Mouse (Mus musculus) heart, embryonic 12.5 days (tissue): ENCODE results near the gene Ube3b. TPM values are rescaled to one million over a fixed set of nuclear protein-coding genes. Genes with fewer than 3 reads are reported as not detected.

Experiments used
- ATAC-seq: fragments of 200-750 bp; cut with Nextera tagmentation; 2 replicates; pipeline ENCODE4 v1.8.0; 2017; ENCODE audit warnings: moderate TSS enrichment, moderate library complexity; ENCODE audit not compliant: insufficient number of reproducible peaks, low FRiP score
- H3K27ac ChIP-seq: fragments of 300-500 bp; sonication (generic); 2 replicates; pipeline ENCODE4 v1.5.1; 2016; ENCODE audit warnings: mild to moderate bottlenecking, moderate library complexity; ENCODE audit not compliant: poor library complexity, severe bottlenecking
- H3K27me3 ChIP-seq: fragments of 300-500 bp; sonication (generic); replicated peaks from 2 replicates; pipeline ENCODE4 v1.6.1; 2016; ENCODE audit warnings: mild to moderate bottlenecking, moderate library complexity
- H3K36me3 ChIP-seq: fragments of 300-500 bp; sonication (generic); 2 replicates; pipeline ENCODE4 v1.6.1; 2016; ENCODE audit warnings: mild to moderate bottlenecking, moderate library complexity
- H3K4me1 ChIP-seq: fragments of 300-500 bp; sonication (generic); replicated peaks from 2 replicates; pipeline ENCODE4 v1.6.1; 2016; ENCODE audit warnings: mild to moderate bottlenecking
- H3K4me2 ChIP-seq: fragments of 300-500 bp; sonication (generic); 2 replicates; pipeline ENCODE4 v1.6.1; 2016; ENCODE audit warnings: mild to moderate bottlenecking, moderate library complexity
- H3K4me3 ChIP-seq: fragments of 300-500 bp; sonication (generic); 2 replicates; pipeline ENCODE4 v1.5.1; 2016; ENCODE audit warnings: mild to moderate bottlenecking
- H3K9ac ChIP-seq: fragments of 300-500 bp; sonication (generic); 2 replicates; pipeline ENCODE4 v1.6.1; 2016; ENCODE audit warnings: mild to moderate bottlenecking, moderate library complexity
- H3K9me3 ChIP-seq: fragments of 300-500 bp; sonication (generic); replicated peaks from 2 replicates; pipeline ENCODE4 v1.6.1; 2016; ENCODE audit warnings: mild to moderate bottlenecking, moderate library complexity
- WGBS: fragments of 180-500 bp; shearing (Covaris S2); methylation state at CpG from one replicate; pipeline ENCODE4 v1.1.7; 2016; 5-methylcytosine and 5-hydroxymethylcytosine counted together
- polyA plus RNA-seq: library from polyadenylated mRNA; unstranded; fragments of >200 nt; fragmentation: Nextera tagmentation; extraction: Ambion mirVana; gene quantifications from 2 replicates; pipeline ENCODE4 v1.2.1, GENCODE M21; 2016

Ube3b gene
- polyA plus RNA-seq, 1 experiment from 2014 or later: 57.0 TPM

DNA sequence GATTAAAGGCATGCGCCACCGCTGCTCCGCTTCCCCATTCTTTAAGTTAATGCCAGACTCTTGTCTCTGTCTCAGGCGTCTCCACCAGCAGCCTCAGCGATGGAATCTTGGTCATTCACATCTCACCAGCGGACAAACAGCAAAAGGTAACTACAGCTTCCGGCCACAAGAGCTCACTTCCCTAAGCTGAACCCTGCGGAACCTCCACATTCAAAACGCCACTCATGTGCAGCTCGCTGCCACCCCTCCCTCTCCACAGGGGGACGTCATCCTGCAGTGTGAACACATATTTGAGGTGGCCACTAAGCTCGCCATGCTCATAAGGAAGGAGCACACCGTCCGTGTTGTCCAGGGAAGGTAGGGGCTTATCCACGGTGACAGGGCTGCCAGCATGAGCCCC, 19.4 kb upstream of the Ube3b start:
- WGBS: 84% methylated on average over 15 of the region's 15 CpGs
- Histone ChIP-seq H3K27me3 (no peaks in the 10 kb centered on the region), H3K27ac (no peak overlapping the region), H3K36me3 (peaks cover 70% of the 10 kb centered on the region), H3K4me1 (peaks cover 15% of the 10 kb centered on the region), H3K4me3 (no peak overlapping the region), H3K9ac (no peak overlapping the region), H3K4me2 (no peak overlapping the region), H3K9me3 (no peaks in the 10 kb centered on the region)
- no peak for ATAC-seq

DNA sequence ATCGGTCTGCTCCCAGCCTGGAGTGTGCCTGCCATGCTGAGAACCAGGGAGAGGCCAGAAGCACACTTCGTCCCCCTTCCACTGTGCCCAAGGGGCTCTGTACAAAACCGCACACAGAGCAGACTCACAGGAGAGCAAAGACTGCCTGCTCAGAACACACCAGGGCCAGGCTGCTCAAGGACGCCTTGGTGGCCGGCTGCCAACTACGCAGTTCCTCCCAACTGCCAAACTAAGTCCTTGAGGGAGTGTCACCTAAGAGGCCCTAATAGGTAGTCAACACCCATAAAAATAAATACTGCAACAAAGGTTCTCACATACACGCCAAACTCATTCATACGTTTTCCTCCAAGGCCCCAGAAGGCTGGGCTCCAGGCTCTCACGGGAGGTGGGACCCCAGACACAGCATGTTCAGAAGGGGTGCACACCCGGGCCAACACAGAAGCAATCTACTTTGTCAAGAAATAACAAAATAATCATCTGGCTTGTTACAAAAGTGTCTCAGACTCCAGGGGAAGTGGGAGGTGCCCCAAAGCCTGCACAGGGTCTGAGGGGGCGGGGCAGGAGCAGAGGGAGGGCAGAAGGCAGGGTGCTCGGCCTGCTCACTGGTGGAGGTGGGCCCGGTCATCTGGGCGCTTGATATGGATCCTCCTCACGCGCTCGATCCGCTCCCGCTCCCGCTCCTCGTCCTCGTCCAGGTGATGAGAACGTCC, 15.2 kb upstream of the Ube3b start:
- Histone ChIP-seq H3K36me3 (peaks cover 99% of the 10 kb centered on the region), H3K4me2 (no peak overlapping the region), H3K27me3 (no peaks in the 10 kb centered on the region), H3K9ac (no peak overlapping the region), H3K4me3 (no peak overlapping the region), H3K9me3 (no peaks in the 10 kb centered on the region), H3K27ac (no peak overlapping the region), H3K4me1 (peaks cover 23% of the 10 kb centered on the region)
- 76% methylated on average over 23 of the region's 23 CpGs for WGBS
- ATAC-seq: no peak

DNA sequence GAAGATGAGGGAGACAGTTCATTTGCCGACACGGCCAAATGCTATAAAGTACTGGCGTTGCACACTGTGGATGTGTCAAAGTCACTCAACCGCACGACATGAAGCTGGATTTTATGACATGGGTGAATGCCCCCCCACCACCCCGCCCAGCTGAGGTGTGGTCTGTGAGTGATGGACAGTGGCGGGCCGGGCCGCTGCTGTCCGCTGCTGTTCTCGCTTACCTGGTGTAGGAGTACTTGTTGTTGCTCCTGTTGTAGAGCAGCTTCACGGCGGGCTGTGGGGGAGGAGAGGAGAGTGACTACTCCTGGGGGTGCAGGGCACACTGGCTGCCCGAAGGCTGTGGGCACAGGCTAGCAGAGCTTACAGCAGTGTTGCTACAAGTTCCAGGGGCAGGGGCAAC, 12.3 kb upstream of the Ube3b start:
- Histone ChIP-seq H3K4me1 (peaks cover 52% of the 10 kb centered on the region), H3K9me3 (no peaks in the 10 kb centered on the region), H3K4me2 (no peak overlapping the region), H3K9ac (no peak overlapping the region), H3K4me3 (no peak overlapping the region), H3K27me3 (no peaks in the 10 kb centered on the region), H3K36me3 (peaks cover 96% of the 10 kb centered on the region), H3K27ac (no peak overlapping the region)
- 90% methylated on average over 14 of the region's 14 CpGs for WGBS
- ATAC-seq: no peak

DNA sequence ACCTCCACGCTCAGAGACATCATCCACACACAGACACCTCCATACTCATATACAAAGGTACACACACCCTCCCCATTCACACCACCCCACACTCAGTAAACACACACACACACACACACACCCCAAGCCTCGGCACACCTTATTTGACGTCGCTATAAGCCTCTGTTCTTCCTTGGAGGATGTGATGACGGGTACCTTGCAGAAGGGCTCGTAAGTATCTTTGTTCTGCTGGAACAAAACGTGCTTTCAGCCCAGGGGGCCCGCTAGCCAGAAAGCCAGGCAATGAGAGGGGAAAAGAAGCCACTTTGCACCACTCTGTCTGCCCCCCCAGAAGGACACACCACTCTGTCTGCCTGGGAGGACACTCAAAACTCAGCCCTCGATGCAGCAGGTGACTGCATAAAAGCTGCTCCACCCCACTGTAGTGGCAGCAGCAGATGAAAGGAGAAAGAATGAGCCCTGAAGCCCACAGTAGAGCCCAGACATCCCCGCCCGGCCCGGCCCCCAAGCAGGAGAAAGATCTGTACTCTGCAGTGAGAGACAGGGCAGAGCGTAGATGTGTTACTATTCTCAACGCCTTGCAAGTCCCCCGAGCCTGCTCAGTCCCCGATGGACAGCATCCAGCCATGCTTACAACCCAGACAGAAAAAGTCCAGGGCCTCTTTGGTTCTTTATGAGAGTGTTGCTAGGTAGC, 11.5 kb upstream of the Ube3b start:
- H3K27me3 ChIP-seq: no peaks in the 10 kb centered on the region
- H3K27ac ChIP-seq: no peak overlapping the region
- no peak for ATAC-seq
- no peak overlapping the region for H3K9ac ChIP-seq
- H3K4me3 ChIP-seq: no peak overlapping the region
- H3K4me1 ChIP-seq: peaks cover 60% of the 10 kb centered on the region
- peaks cover 96% of the 10 kb centered on the region for H3K36me3 ChIP-seq
- no peak overlapping the region for H3K4me2 ChIP-seq
- 84% methylated on average over 16 of the region's 16 CpGs for WGBS
- H3K9me3 ChIP-seq: no peaks in the 10 kb centered on the region

DNA sequence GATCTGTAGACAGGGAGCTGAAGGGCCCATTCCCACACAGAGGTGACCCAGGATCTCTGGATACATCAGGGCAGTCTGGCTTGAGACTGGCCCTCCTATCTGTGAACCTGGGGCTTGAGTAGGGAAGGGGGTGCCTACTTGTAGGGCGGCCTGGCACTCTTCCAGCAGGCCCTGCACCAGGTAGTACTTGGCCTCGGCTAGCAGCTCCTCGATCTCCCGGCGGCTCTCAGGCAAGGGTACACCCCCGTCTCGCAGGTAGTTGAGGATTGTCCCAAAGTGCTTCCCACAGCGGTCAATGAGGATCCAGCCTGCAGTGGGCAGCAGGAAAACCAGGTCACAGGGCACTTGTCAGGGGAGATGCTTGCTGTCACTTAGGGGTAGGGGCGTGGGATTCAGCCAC, 10.5 kb upstream of the Ube3b start:
- H3K27ac ChIP-seq: peak overlapping the region; percentile 78
- H3K4me3 ChIP-seq: no peak overlapping the region
- peaks cover 96% of the 10 kb centered on the region for H3K36me3 ChIP-seq
- peaks cover 69% of the 10 kb centered on the region for H3K4me1 ChIP-seq
- H3K27me3 ChIP-seq: no peaks in the 10 kb centered on the region
- ATAC-seq: no peak
- no peak overlapping the region for H3K4me2 ChIP-seq
- WGBS: 82% methylated on average over 9 of the region's 9 CpGs
- peak overlapping the region; percentile 13; the same call in 1 of the 2 replicates for H3K9ac ChIP-seq
- no peaks in the 10 kb centered on the region for H3K9me3 ChIP-seq

DNA sequence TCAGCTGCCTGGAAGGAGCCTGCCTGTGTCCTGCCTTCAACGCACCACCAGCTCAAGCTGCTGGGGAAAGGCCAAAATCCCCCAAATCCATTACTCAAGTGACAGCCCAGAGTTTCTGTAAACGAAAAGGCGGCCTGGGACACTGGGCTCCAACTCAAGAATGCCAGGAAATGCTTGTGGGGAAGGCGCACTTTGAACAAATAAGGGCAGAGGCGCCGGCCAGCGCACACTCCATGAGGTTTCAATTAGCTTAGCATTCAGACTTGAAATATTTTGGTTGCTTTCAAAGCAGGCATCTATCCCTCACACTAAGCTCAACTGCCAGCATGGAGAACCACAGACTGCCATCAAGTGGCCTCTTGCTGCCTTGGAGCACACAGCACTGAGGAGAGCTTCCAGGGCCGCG, 10.0 kb upstream of the Ube3b start:
- 43% methylated on average over 9 of the region's 9 CpGs for WGBS
- no peaks in the 10 kb centered on the region for H3K9me3 ChIP-seq
- peak overlapping the region; percentile 5; the same call in 1 of the 2 replicates for H3K9ac ChIP-seq
- H3K27ac ChIP-seq: peak overlapping the region; percentile 78
- peaks cover 96% of the 10 kb centered on the region for H3K36me3 ChIP-seq
- peaks cover 69% of the 10 kb centered on the region for H3K4me1 ChIP-seq
- ATAC-seq: no peak
- no peaks in the 10 kb centered on the region for H3K27me3 ChIP-seq
- 0 out of 2 replicates have a peak overlapping the region, but pooled peaks have one; percentile 1 for H3K4me3 ChIP-seq
- H3K4me2 ChIP-seq: no peak overlapping the region

DNA sequence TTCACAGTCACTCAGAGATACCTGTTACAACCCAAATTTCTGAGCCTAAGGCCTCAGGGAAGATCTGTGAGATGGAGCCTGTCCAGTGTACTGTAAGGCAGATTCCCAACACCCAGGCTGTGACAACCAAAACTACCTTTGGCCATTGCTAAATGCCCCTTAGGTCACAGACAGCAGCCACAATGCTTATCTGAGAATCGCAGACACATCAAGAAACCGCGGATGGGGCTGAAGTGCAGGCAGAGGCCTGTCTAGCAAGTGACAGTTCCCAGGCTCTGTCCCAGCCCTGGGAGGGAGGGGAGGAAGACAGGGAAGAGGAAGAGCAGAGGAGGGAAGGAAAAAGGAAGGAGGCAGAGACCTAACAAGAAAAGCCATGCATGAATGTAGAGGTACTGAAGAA, 9.1 kb upstream of the Ube3b start:
- H3K4me1 ChIP-seq: peaks cover 76% of the 10 kb centered on the region
- H3K27me3 ChIP-seq: no peaks in the 10 kb centered on the region
- H3K9me3 ChIP-seq: no peaks in the 10 kb centered on the region
- H3K4me3 ChIP-seq: no peak overlapping the region
- H3K27ac ChIP-seq: peak overlapping the region; percentile 78
- H3K4me2 ChIP-seq: 0 out of 2 replicates have a peak overlapping the region, but pooled peaks have one; percentile 4
- H3K36me3 ChIP-seq: peaks cover 94% of the 10 kb centered on the region
- no peak for ATAC-seq
- WGBS: 1% methylated on average over 3 of the region's 3 CpGs
- H3K9ac ChIP-seq: peak overlapping the region; percentile 5

DNA sequence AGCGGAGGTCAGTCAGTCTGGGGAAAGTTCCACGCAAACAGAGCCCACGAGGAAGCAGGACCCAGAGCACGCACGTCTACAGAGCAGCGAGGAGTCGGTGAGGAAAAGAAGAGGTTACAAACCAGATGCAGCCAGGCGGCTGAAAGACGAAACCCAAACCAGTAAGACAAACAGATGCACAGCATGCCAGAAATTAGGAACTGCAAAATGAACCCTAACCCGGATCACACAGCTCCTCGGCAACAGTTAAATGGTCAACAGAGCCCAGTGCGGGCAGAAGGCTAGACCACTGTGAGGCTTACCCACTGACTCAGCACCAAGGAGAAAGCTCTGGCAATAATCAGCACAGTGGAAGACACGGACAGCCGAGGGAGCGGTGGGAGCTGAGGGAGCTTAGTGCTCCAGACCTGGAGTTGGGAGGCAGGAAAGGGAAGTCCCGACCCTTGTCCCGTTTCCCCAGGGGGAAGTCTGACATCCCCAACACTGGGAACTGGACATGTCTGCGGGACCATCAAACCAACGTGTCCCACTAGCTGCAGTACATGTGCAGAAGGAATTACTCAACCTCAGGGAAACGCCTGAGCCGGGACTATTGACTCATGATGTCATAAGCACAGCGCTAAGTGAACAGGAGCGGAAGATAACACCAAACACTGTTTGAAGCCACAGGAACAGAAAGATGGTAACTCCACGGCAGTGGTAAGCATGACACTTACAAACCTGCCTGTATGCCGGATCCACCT, 8.5 kb upstream of the Ube3b start:
- Histone ChIP-seq H3K27ac (peak overlapping the region; percentile 78), H3K4me2 (peak overlapping the region; percentile 7; the same call in 1 of the 2 replicates), H3K4me3 (no peak overlapping the region), H3K4me1 (peaks cover 81% of the 10 kb centered on the region), H3K27me3 (no peaks in the 10 kb centered on the region), H3K36me3 (peaks cover 89% of the 10 kb centered on the region), H3K9ac (peak overlapping the region; percentile 5; the same call in 1 of the 2 replicates), H3K9me3 (no peaks in the 10 kb centered on the region)
- no peak for ATAC-seq
- 51% methylated on average over 25 of the region's 25 CpGs for WGBS

DNA sequence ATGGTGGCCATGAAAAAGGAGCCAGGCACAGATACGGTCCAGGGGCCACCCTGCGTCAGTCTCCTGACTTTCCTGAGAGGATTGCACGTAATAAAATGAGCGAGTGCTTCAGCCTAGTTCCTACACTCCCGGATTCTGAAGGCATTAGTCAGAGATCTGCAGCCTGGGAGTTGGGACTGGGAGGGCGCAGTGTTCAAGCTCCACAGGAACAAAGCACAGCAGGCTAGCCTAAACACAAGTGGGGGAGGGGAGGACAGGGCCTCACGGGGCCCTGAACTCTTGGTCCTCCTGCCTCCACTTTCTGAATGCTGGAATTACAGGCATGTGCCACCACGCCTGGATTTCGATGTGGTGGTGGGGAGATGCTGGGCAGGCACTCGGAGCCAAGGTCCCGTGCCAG, 7.8 kb upstream of the Ube3b start:
- no peaks in the 10 kb centered on the region for H3K27me3 ChIP-seq
- peak overlapping the region; percentile 7 for H3K4me2 ChIP-seq
- H3K4me1 ChIP-seq: peaks cover 88% of the 10 kb centered on the region
- WGBS: 37% methylated on average over 11 of the region's 11 CpGs
- peak overlapping the region; percentile 5 for H3K9ac ChIP-seq
- peak overlapping the region; percentile 78; the same call in 1 of the 2 replicates for H3K27ac ChIP-seq
- peaks cover 82% of the 10 kb centered on the region for H3K36me3 ChIP-seq
- no peaks in the 10 kb centered on the region for H3K9me3 ChIP-seq
- H3K4me3 ChIP-seq: no peak overlapping the region
- no peak for ATAC-seq

DNA sequence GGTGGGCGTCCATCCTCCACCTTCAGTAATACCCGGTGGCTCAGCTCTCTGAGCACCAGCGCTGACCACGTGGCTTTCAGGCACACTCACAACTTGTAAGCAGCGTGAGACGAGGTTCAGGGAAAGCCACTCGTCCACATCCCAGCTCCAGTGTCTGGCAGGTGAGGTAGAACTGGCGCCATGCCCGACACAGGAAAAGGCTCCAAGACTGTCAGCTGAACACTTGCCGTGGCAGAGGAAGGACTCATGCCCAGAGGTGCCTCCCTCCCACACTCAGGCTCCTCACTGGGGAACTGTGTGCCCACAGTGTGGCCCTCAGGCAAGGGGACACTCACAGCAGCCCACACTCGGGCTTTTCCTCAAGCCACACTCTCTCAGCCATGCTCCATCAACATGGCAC, 7.2 kb upstream of the Ube3b start:
- Histone ChIP-seq H3K4me1 (peaks cover 94% of the 10 kb centered on the region), H3K27ac (peak overlapping the region; percentile 50; the same call in 1 of the 2 replicates), H3K4me3 (no peak overlapping the region), H3K36me3 (peaks cover 76% of the 10 kb centered on the region), H3K27me3 (no peaks in the 10 kb centered on the region), H3K9ac (peak overlapping the region; percentile 5), H3K9me3 (no peaks in the 10 kb centered on the region), H3K4me2 (no peak overlapping the region)
- ATAC-seq: no peak
- 66% methylated on average over 11 of the region's 11 CpGs for WGBS

DNA sequence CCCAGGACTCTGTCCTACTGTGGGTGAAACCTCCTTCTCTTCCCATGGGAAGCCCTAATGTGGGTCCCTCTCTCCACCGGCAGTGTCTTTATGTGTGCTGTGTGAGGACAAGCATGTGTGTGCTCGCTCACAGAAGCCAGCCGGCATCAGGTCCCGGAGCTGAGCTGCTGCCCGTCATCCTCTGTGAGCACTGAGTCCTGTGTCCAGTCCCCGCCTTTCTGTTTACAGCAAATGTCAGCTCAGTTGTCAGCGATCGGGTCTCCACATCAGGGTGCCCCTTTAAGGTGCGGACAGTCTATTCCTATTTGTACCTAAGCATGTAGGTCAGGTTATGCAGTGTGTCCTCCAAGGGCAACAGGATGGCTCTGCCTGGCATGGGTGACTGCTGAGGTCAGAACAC, 6.8 kb upstream of the Ube3b start:
- Histone ChIP-seq H3K9ac (peak overlapping the region; percentile 5; the same call in 1 of the 2 replicates), H3K4me1 (peaks cover 97% of the 10 kb centered on the region), H3K4me3 (no peak overlapping the region), H3K9me3 (no peaks in the 10 kb centered on the region), H3K4me2 (no peak overlapping the region), H3K36me3 (peaks cover 72% of the 10 kb centered on the region), H3K27ac (peak overlapping the region; percentile 50; the same call in 1 of the 2 replicates), H3K27me3 (no peaks in the 10 kb centered on the region)
- WGBS: 88% methylated on average over 9 of the region's 9 CpGs
- ATAC-seq: no peak
